Mouse (Mus musculus): ENCODE measurements at regions not wholly inside any gene's neighbourhood (a gene's known extent, or its start where the extent isn't known, plus 50 kb on each side); places are given as distances from the start of the nearest gene placed in this dataset.
"Not testable (repeated sequence)": the region's sequence is repeated elsewhere in the genome, so short reads cannot be mapped to it uniquely, and the experiment has no call there.

DNA sequence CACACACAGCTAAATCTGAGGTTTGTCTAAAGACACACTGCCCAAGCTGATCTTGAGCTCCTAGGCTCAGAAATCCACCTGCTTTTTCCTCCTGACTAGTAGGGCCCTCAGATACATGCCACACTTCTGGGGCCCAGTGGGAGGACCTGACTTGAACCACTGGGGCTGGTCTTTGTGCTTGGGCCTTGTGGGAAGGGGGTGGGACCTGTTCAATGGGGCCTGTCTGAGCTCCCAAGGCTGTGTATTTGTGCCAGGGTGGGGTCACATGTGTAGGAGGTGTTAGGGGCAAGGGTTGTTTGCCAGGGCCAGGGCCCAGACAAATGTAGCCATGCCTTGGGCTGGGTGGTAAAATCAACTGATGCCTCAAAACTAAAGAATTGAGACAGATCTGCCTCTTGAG is 56.8 kb downstream of the Gm8765 start:
- not testable (repeated sequence) for H3K27me3 ChIP-seq; H3K4me1 ChIP-seq; H3K27ac ChIP-seq; H3K9ac ChIP-seq; H3K9me3 ChIP-seq; H3K36me3 ChIP-seq (replicated peaks); H3K4me3 ChIP-seq (replicated peaks); H3K4me2 ChIP-seq; ATAC-seq (ENCODE audit: low FRiP score)

DNA sequence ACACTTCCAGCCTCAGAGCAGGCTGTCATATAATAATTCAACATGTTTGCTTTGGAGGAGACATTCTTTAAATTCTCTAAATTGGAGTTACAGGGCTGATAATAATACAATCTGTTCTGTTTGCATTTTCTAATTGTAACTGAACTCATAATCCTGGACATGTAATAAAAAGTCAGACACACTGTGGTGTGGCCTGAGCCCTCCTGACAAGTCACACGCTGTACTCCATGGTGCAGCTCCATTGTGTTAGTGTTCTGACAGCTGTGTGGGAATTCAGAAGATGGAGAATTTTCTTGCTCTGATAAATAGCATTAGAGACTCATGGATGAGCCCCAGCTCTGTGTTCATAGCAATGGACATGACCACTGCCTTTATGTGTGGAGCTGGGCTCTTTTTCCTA is 58.2 kb downstream of the Gm8765 start:
- not testable (repeated sequence) for H3K4me1 ChIP-seq; H3K27me3 ChIP-seq; H3K9ac ChIP-seq; H3K36me3 ChIP-seq (replicated peaks); H3K4me2 ChIP-seq; ATAC-seq (ENCODE audit: low FRiP score); H3K9me3 ChIP-seq; H3K4me3 ChIP-seq (replicated peaks); H3K27ac ChIP-seq
- WGBS: 80% methylated on average over 1 of the region's 1 CpGs

DNA sequence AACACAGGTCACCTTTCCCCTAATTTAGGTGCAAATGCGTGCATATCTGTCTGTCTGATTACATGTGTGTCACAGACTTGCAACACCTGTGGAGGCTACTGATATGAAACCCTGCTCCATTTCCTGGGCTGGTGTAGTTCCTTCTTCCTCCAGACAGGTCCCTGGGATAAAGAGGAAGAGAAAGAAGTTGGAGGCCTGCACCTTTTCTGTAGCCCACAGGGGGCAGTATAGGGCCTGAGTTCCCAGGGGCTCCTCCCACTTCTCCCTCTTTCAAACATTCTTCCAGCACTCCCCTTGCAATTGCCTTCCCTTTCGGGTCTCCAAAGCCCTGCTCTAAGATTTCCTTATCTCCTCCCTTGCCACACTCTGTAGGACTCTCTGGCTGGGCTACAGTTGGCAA is 66.5 kb downstream of the Gm8765 start:
- no peak overlapping the region for H3K27ac ChIP-seq
- no peak for ATAC-seq (ENCODE audit: low FRiP score)
- H3K4me1 ChIP-seq: no peaks in the 10 kb centered on the region
- no peaks in the 10 kb centered on the region for H3K27me3 ChIP-seq
- 83% methylated on average over 2 of the region's 2 CpGs for WGBS
- H3K4me2 ChIP-seq: no peak overlapping the region
- no peak overlapping the region for H3K9ac ChIP-seq
- no peak overlapping the region for H3K4me3 ChIP-seq (replicated peaks)
- H3K36me3 ChIP-seq (replicated peaks): no peaks in the 10 kb centered on the region
- no peaks in the 10 kb centered on the region for H3K9me3 ChIP-seq

DNA sequence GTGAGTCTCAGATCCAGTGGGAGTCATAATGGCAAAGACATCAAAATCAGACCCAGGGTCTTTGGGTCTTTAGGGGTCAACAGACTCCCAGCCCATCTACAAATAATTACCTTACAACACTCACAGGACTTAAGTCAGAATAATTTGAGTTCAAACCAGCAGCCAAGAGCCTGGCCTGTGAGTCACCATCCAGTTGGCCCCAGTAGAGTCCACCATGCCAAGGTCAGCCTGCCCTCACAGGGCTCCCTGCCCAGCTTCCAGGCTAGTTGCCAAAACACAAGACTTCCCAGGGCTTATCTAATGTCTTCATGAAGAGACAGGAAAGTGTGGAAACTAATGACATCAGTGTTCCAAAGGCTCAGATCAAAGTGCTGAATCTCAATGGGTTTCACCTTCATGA is 81.9 kb downstream of the Gm8765 start:
- H3K4me2 ChIP-seq; H3K9me3 ChIP-seq; H3K36me3 ChIP-seq (replicated peaks); ATAC-seq (ENCODE audit: low FRiP score); H3K27me3 ChIP-seq; H3K27ac ChIP-seq; H3K4me1 ChIP-seq; H3K9ac ChIP-seq; H3K4me3 ChIP-seq (replicated peaks): not testable (repeated sequence)

DNA sequence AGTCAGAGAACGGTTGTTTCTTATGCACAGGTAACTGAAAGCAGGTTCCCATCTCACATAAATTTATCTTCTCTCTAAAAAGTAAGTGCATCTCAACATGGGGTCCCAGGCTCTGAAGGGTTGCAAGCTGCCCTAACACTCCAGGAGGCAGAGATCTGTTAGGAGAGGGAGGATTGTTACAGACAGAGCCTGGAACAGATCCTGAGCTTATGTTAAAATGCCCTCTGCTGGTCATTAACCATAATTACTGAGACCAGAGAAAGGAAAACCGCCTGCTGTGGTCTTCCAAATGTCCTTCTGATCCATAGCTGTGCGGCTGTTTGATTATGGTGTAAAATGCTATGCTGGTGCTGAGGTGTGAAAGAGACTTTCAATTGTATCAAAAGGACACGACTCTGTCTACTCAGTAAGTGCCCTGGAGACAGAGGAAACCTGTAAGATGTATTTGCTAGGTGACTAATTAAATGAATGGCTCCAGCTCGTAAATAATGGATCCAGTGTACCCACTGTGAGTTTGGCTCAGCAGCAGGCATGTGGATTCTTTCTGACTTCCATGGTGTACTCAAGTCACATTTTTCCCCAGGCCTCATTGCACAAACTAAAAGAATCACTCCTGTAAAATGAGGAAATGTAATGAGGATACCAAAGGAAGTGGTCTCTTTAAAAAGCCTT is 131.9 kb downstream of the Gm8765 start:
- 24% methylated on average over 4 of the region's 5 CpGs for WGBS

More for the DNA sequence above, 131.9 kb downstream of the Gm8765 start:
- H3K27ac ChIP-seq; H3K4me1 ChIP-seq; H3K27me3 ChIP-seq; H3K9ac ChIP-seq; H3K9me3 ChIP-seq; H3K4me3 ChIP-seq (replicated peaks); H3K36me3 ChIP-seq (replicated peaks); H3K4me2 ChIP-seq: not testable (repeated sequence)
- ATAC-seq (ENCODE audit: low FRiP score): peak; percentile 55; the same call in 1 of the 2 replicates
